ENCODE assay signal across 8 mouse cellular contexts in genomic region chr13:91165200-91165599, GRCm38 (mm10). TPM values are rescaled to one million over a fixed set of nuclear protein-coding genes. Genes with fewer than 3 reads are reported as not detected.
DNase-seq lines count a peak whose midpoint lies in the region; ATAC-seq lines count a peak whose summit lies in the region.
"Had no signal": no experiment of that assay in that cellular context is flagged by ENCODE, and none has a peak within 500 bp of the region (broad histone marks: within the 10 kb centered on the region; RNA-seq: fewer than 3 reads in every experiment).

No protein-coding gene starts in this region.

- H3K4me3 ChIP-seq in embryonic facial prominence, embryonic 15.5 days (replicated peaks) = no peak overlapping the region

- no peaks in the 10 kb centered on the region for H3K9me3 ChIP-seq in embryonic facial prominence, embryonic 15.5 days (replicated peaks)

- WGBS in embryonic facial prominence, embryonic 15.5 days = 36% methylated on average over 6 of the region's 6 CpGs

- H3K36me3 ChIP-seq in embryonic facial prominence, embryonic 15.5 days = no peaks in the 10 kb centered on the region

- H3K27me3 ChIP-seq in embryonic facial prominence, embryonic 15.5 days = no peaks in the 10 kb centered on the region

- no peak overlapping the region for H3K9ac ChIP-seq in embryonic facial prominence, embryonic 15.5 days

- peaks cover 39% of the 10 kb centered on the region for H3K4me1 ChIP-seq in embryonic facial prominence, embryonic 15.5 days

- peak overlapping the region; percentile 78 for H3K27ac ChIP-seq in embryonic facial prominence, embryonic 15.5 days (replicated peaks)

- H3K4me2 ChIP-seq in embryonic facial prominence, embryonic 15.5 days (replicated peaks) = no peak overlapping the region

- ATAC-seq in embryonic facial prominence, embryonic 15.5 days (ENCODE audit: insufficient number of reproducible peaks, low FRiP score, low TSS enrichment, low read depth) = peak; percentile 69

- DNase-seq in right cerebral cortex, adult 18-20 months = peak; percentile 72
- DNase-seq in right cerebral cortex, postnatal 4 days = no peak
- DNase-seq in left cerebral cortex, adult 9 months (ENCODE audit: low spot score in 2 of 2) = peak; percentile 32 to 49
- peak; percentile 32 to 46 for DNase-seq in urinary bladder, postnatal 36 days (ENCODE audit: low spot score in 2 of 2)
- DNase-seq in thymus, postnatal 14 days = no peak
- no peak for DNase-seq in gastrocnemius, postnatal 10 days
- DNase-seq: kidney, adult 9 months had no signal

RNA-seq across cellular contexts. Expression of gene Atg10, which starts 58.6 kb away (rescaled TPM):
- polyA plus RNA-seq in embryonic facial prominence, embryonic 15.5 days (2015; fragmentation: Nextera tagmentation; extraction: Ambion mirVana) = 17.6 and 19.6 TPM in 2 replicates
- 10 to 100 TPM; 13.9 to 16.3 TPM for total RNA-seq in gastrocnemius, postnatal 10 days (2021)

Comparison
In these comparisons a context has a peak if more than half of its experiments do, and no peak if none do; other contexts are left out.
1. DNase-seq: peak in right cerebral cortex, adult 18-20 months (single experiment), left cerebral cortex, adult 9 months (2 of 2) and urinary bladder, postnatal 36 days (2 of 2); none in right cerebral cortex, postnatal 4 days (single experiment), thymus, postnatal 14 days (single experiment) and gastrocnemius, postnatal 10 days (single experiment).